Mouse (Mus musculus): ENCODE measurements around the gene Pdxdc1. TPM values are rescaled to one million over a fixed set of nuclear protein-coding genes. Genes with fewer than 3 reads are reported as not detected.

The Pdxdc1 gene
- polyA plus RNA-seq, 1 experiment from 2014 or later: 93.2 TPM

- 87% methylated on average over 6 of the region's 6 CpGs for WGBS
- Histone ChIP-seq H3K9ac (no peak overlapping the region), H3K9me3 (no peaks in the 10 kb centered on the region), H3K4me1 (replicated peaks) (no peaks in the 10 kb centered on the region), H3K4me3 (replicated peaks) (no peak overlapping the region), H3K36me3 (no peaks in the 10 kb centered on the region), H3K27me3 (replicated peaks) (no peaks in the 10 kb centered on the region), H3K4me2 (replicated peaks) (no peak overlapping the region), H3K27ac (no peak overlapping the region)
- no peak for ATAC-seq
Observed at GRCm38 (mm10) chr16:13921063-13921462, 18.1 kb upstream of the Pdxdc1 start.

GRCm38 (mm10) chr16:13920093-13920492 is 17.2 kb upstream of the Pdxdc1 start:
- Histone ChIP-seq H3K27ac (no peak overlapping the region), H3K9ac (no peak overlapping the region), H3K4me2 (replicated peaks) (no peak overlapping the region), H3K36me3 (no peaks in the 10 kb centered on the region), H3K4me3 (replicated peaks) (no peak overlapping the region), H3K4me1 (replicated peaks) (no peaks in the 10 kb centered on the region), H3K9me3 (no peaks in the 10 kb centered on the region), H3K27me3 (replicated peaks) (no peaks in the 10 kb centered on the region)
- WGBS: 94% methylated on average over 5 of the region's 5 CpGs
- ATAC-seq: no peak

DNA sequence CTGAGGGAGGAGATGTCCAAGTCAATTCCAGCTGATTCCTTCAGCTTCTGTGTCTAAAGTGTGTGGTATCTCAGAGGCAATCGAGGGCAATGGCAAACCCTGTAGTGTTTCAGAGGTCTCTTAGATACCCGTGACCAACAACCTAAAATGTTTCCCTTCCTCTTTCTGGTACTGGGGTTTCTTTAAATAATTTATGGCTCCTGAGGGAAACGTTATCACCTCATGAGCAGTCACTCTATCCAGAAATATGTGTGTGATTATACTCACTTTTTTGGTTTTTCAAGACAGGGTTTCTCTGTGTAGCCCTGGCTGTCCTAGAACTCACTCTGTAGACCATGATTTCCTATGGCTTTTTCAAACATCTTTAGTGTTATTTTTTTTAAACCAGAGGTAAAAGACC is 4.4 kb upstream of the Pdxdc1 start:
- Histone ChIP-seq H3K4me1 (replicated peaks) (0 out of 2 replicates have a peak, but pooled peaks cover 2% of the 10 kb centered on the region), H3K9me3 (no peaks in the 10 kb centered on the region), H3K27ac (no peak overlapping the region), H3K27me3 (replicated peaks) (no peaks in the 10 kb centered on the region), H3K4me2 (replicated peaks) (no peak overlapping the region), H3K36me3 (no peaks in the 10 kb centered on the region), H3K4me3 (replicated peaks) (no peak overlapping the region), H3K9ac (no peak overlapping the region)
- WGBS: 80% methylated on average over 3 of the region's 3 CpGs
- ATAC-seq: no peak

DNA sequence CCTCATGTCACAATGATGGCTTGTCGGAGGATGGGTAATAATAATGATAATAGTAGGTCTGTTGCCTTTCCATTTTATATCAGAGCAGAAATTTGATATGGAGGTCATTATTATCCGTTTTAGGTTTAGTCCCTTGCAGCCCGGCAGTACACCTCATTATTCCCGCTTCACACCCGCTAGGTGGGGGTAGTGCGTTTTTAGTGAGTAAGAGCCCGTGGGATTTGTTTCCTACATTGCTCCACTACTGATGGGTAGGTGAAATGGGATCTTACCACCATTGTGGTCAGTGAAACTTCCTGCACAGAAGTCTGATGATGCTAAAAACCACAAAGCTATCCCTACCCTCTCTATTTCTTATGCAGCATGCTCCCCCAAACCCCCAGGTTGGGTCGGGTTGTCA is 557 bp upstream of the Pdxdc1 start:
- peak overlapping the region; percentile 95 for H3K4me3 ChIP-seq (replicated peaks)
- peak overlapping the region; percentile 68 for H3K4me2 ChIP-seq (replicated peaks)
- ATAC-seq: peak; percentile 80
- peak overlapping the region; percentile 97 for H3K9ac ChIP-seq
- peaks cover 3% of the 10 kb centered on the region; the same call in 1 of the 2 replicates for H3K36me3 ChIP-seq
- 5% methylated on average over 8 of the region's 8 CpGs for WGBS
- 0 out of 2 replicates have a peak, but pooled peaks cover 8% of the 10 kb centered on the region for H3K4me1 ChIP-seq (replicated peaks)
- H3K27ac ChIP-seq: peak overlapping the region; percentile 70
- no peaks in the 10 kb centered on the region for H3K27me3 ChIP-seq (replicated peaks)
- no peaks in the 10 kb centered on the region for H3K9me3 ChIP-seq

- peak overlapping the region; percentile 95 for H3K4me3 ChIP-seq (replicated peaks)
- H3K4me1 ChIP-seq (replicated peaks): 0 out of 2 replicates have a peak, but pooled peaks cover 8% of the 10 kb centered on the region
- peaks cover 3% of the 10 kb centered on the region; the same call in 1 of the 2 replicates for H3K36me3 ChIP-seq
- peak overlapping the region; percentile 97 for H3K9ac ChIP-seq
- peak; percentile 1 for ATAC-seq
- peak overlapping the region; percentile 84 for H3K27ac ChIP-seq
- H3K4me2 ChIP-seq (replicated peaks): peak overlapping the region; percentile 68
- under 1% methylated on average over 30 of the region's 30 CpGs for WGBS
- no peaks in the 10 kb centered on the region for H3K9me3 ChIP-seq
- no peaks in the 10 kb centered on the region for H3K27me3 ChIP-seq (replicated peaks)
Observed at GRCm38 (mm10) chr16:13902397-13902831, 517 bp downstream of the Pdxdc1 start.

DNA sequence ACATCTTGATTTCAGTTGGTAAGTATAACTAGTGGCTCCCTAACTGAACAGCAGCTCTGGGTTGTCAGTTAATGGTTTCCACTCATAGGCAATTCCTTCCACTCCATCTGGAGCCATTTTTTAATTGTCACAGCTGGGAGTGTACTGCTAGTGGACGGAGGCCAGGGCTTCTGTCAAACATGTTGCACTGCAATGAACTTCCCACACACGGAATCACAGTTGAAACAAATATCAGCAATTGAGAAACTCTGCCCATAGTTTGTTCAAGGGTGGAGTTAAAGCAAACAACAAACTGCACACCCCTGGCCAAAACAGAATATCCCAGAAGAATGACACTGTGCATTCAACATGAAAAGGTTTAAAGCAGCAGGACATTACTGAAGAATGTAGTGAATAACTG is 4.0 kb downstream of the Pdxdc1 start:
- no peaks in the 10 kb centered on the region for H3K27me3 ChIP-seq (replicated peaks)
- H3K4me2 ChIP-seq (replicated peaks): no peak overlapping the region
- H3K4me3 ChIP-seq (replicated peaks): no peak overlapping the region
- peaks cover 3% of the 10 kb centered on the region; the same call in 1 of the 2 replicates for H3K36me3 ChIP-seq
- H3K4me1 ChIP-seq (replicated peaks): peaks cover 13% of the 10 kb centered on the region; the same call in 1 of the 2 replicates
- H3K9me3 ChIP-seq: no peaks in the 10 kb centered on the region
- 55% methylated on average over 2 of the region's 2 CpGs for WGBS
- no peak overlapping the region for H3K27ac ChIP-seq
- ATAC-seq: no peak
- no peak overlapping the region for H3K9ac ChIP-seq

- H3K36me3 ChIP-seq: peaks cover 3% of the 10 kb centered on the region; the same call in 1 of the 2 replicates
- H3K4me2 ChIP-seq (replicated peaks): no peak overlapping the region
- WGBS: 76% methylated on average over 3 of the region's 3 CpGs
- no peaks in the 10 kb centered on the region for H3K9me3 ChIP-seq
- no peak overlapping the region for H3K9ac ChIP-seq
- H3K27me3 ChIP-seq (replicated peaks): no peaks in the 10 kb centered on the region
- H3K4me3 ChIP-seq (replicated peaks): no peak overlapping the region
- H3K4me1 ChIP-seq (replicated peaks): peaks cover 8% of the 10 kb centered on the region; the same call in 1 of the 2 replicates
- ATAC-seq: no peak
- H3K27ac ChIP-seq: no peak overlapping the region
Observed at GRCm38 (mm10) chr16:13896357-13896756, 6.6 kb downstream of the Pdxdc1 start.

DNA sequence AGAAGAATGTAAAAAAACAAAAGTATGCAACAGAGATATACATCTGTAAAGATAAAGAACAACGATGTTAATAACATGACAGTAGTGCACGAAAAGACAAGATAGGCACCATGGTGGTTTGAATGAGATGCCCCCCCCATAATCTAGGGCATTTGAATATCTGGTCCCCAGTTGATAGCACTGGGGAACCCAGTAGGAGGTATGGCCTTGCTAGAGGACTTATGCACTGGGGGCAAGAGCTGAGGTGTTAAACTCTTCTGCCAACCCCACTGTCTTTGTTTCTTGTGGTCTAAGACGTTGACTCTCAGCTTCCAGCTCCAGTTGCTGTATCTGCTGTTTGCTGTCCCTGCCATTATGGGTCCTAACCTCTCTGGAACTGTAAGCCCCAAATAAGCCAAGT is 7.2 kb downstream of the Pdxdc1 start:
- no peak for ATAC-seq
- no peaks in the 10 kb centered on the region for H3K9me3 ChIP-seq
- H3K9ac ChIP-seq: no peak overlapping the region
- H3K4me2 ChIP-seq (replicated peaks): no peak overlapping the region
- H3K4me3 ChIP-seq (replicated peaks): no peak overlapping the region
- peaks cover 8% of the 10 kb centered on the region; the same call in 1 of the 2 replicates for H3K4me1 ChIP-seq (replicated peaks)
- no peaks in the 10 kb centered on the region for H3K27me3 ChIP-seq (replicated peaks)
- H3K27ac ChIP-seq: no peak overlapping the region
- 88% methylated on average over 3 of the region's 3 CpGs for WGBS
- peaks cover 3% of the 10 kb centered on the region; the same call in 1 of the 2 replicates for H3K36me3 ChIP-seq

- peaks cover 6% of the 10 kb centered on the region; the same call in 1 of the 2 replicates for H3K4me1 ChIP-seq (replicated peaks)
- 43% methylated on average over 2 of the region's 2 CpGs for WGBS
Observed at GRCm38 (mm10) chr16:13894097-13894496, 8.8 kb downstream of the Pdxdc1 start.

GRCm38 (mm10) chr16:13892850-13893249 is 10.1 kb downstream of the Pdxdc1 start:
- H3K9me3 ChIP-seq: no peaks in the 10 kb centered on the region
- H3K4me1 ChIP-seq (replicated peaks): peaks cover 6% of the 10 kb centered on the region; the same call in 1 of the 2 replicates
- no peak overlapping the region for H3K27ac ChIP-seq
- H3K4me2 ChIP-seq (replicated peaks): no peak overlapping the region
- ATAC-seq: no peak
- H3K36me3 ChIP-seq: no peaks in the 10 kb centered on the region
- no peak overlapping the region for H3K4me3 ChIP-seq (replicated peaks)
- H3K27me3 ChIP-seq (replicated peaks): no peaks in the 10 kb centered on the region
- no peak overlapping the region for H3K9ac ChIP-seq

More at GRCm38 (mm10) chr16:13894097-13894496, 8.8 kb downstream of the Pdxdc1 start:
- Histone ChIP-seq H3K27me3 (replicated peaks) (no peaks in the 10 kb centered on the region), H3K4me3 (replicated peaks) (no peak overlapping the region), H3K9ac (no peak overlapping the region), H3K27ac (no peak overlapping the region), H3K36me3 (no peaks in the 10 kb centered on the region), H3K9me3 (no peaks in the 10 kb centered on the region), H3K4me2 (replicated peaks) (no peak overlapping the region; the same call in 1 of the 2 replicates)
- ATAC-seq: peak; percentile 85

DNA sequence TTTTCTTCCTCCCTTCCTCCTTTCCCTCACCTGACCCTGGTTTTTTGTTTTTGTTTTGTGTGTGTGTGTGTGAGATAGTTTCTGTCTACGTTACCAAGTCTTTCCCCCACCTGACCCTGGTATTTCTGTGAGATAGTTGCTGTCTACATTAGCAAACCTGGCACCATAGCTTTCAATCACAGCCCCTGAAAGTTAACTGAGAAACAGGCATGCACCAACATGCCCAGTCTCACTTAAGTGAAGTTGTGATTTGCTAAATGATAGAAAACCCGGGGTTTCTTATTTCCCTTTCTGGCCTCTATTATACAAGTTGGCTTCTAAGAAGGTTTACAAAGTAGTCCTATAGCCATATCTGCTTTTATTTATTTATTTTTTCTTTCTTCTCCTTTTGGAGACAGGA is 12.5 kb downstream of the Pdxdc1 start:
- 82% methylated on average over 2 of the region's 2 CpGs for WGBS
- H3K4me2 ChIP-seq (replicated peaks): no peak overlapping the region
- no peak for ATAC-seq
- H3K27ac ChIP-seq: no peak overlapping the region
- no peaks in the 10 kb centered on the region for H3K36me3 ChIP-seq
- no peak overlapping the region for H3K9ac ChIP-seq
- no peak overlapping the region for H3K4me3 ChIP-seq (replicated peaks)
- H3K27me3 ChIP-seq (replicated peaks): no peaks in the 10 kb centered on the region
- H3K9me3 ChIP-seq: no peaks in the 10 kb centered on the region
- peaks cover 6% of the 10 kb centered on the region; the same call in 1 of the 2 replicates for H3K4me1 ChIP-seq (replicated peaks)

DNA sequence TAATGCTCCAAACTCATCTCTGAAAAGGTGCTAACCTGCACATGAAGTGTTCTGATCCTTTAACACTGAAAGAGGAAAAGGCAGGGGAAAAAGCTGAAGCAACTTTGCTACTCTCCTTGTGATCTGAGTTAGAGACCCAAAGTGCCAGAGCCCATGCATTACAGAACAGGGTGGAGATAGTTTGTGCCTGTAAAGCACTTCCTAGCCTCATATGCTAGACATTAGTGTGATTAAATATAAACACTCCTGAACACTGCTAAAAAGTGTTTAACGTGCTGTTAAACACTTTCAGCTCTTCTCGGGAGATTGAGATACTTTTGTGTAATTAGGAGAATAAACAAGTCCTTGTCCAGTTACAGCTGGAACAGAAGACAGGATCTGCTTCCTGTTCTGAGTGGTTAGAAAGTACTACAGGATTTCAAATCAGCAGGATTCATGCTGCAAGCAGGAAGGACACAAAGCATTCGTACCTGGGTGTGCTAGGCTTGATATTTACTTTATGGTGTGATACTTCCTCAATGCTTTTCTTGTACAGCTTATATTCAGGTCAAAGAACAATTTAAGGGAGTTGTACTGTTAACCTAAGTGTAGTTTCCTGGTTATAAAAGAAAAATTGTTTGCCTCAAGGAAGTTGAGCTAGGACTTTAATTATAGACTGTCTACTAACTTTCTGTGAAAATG is 19.7 kb downstream of the Pdxdc1 start:
- Histone ChIP-seq H3K27ac (peak overlapping the region; percentile 78), H3K9me3 (no peaks in the 10 kb centered on the region)

GRCm38 (mm10) chr16:13875483-13875882 is 27.4 kb downstream of the Pdxdc1 start:
- H3K4me2 ChIP-seq (replicated peaks): no peak overlapping the region
- no peaks in the 10 kb centered on the region for H3K4me1 ChIP-seq (replicated peaks)
- ATAC-seq: no peak
- no peaks in the 10 kb centered on the region for H3K27me3 ChIP-seq (replicated peaks)
- no peak overlapping the region for H3K27ac ChIP-seq
- no peak overlapping the region for H3K9ac ChIP-seq
- 0 out of 2 replicates have a peak, but pooled peaks cover 9% of the 10 kb centered on the region for H3K36me3 ChIP-seq
- WGBS: 92% methylated on average over 4 of the region's 4 CpGs
- H3K4me3 ChIP-seq (replicated peaks): no peak overlapping the region
- no peaks in the 10 kb centered on the region for H3K9me3 ChIP-seq

More for the DNA sequence above, 19.7 kb downstream of the Pdxdc1 start:
- H3K27me3 ChIP-seq (replicated peaks): no peaks in the 10 kb centered on the region
- H3K9ac ChIP-seq: no peak overlapping the region
- H3K4me3 ChIP-seq (replicated peaks): no peak overlapping the region
- ATAC-seq: peak; percentile 96
- WGBS: 3% methylated on average over 3 of the region's 3 CpGs
- no peak overlapping the region for H3K4me2 ChIP-seq (replicated peaks)
- 0 out of 2 replicates have a peak, but pooled peaks cover 3% of the 10 kb centered on the region for H3K36me3 ChIP-seq
- H3K4me1 ChIP-seq (replicated peaks): no peaks in the 10 kb centered on the region
